Mouse (Mus musculus) embryo, embryonic 11.5 days (tissue): Measurements from ENCODE around the gene Auh.

Source experiments
- DNase-seq: peaks from one replicate; pipeline ENCODE4 v3.0.0-alpha.2; 2012; ENCODE audit warnings: low read depth, low spot score

The Auh gene

DNA sequence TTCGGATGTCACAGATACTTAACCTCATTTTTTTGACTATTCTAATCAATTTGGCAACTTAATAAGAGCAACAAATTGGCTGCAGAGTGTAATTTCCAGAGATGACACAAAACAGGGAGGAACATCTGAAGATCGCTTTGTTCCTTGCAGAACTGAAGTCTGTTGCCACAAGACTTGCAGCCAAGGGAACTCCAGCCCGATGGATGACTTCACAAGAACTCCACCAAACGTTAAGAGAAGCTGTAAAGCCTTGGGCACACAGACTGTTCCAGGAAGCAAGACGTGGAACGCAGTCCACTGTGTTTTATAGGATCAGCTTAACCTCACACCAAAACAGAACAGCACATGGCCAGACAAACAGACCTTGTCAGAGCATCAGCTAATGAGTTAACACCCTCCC, 123.9 kb downstream of the Auh start:
- no peak for DNase-seq

DNA sequence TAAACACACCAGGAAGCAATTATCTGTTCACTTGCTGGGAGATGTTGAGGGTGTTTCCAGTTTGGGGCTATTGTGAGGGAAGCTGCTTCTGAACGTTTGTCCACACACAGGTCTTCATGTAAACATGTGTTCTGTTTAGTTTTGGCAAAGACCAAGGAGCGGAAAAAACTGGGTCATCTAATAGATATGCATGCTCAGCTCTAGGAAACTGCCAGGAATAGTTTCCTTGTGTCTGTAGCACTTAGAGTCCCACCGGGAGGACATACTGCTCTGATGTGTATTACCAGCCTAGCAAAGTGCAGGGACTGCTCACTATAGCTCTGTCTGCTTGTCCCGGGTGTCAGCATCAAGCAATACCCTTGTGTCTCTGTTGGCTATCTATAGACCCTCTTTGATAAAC, 127.0 kb downstream of the Auh start:
- DNase-seq = no peak

DNA sequence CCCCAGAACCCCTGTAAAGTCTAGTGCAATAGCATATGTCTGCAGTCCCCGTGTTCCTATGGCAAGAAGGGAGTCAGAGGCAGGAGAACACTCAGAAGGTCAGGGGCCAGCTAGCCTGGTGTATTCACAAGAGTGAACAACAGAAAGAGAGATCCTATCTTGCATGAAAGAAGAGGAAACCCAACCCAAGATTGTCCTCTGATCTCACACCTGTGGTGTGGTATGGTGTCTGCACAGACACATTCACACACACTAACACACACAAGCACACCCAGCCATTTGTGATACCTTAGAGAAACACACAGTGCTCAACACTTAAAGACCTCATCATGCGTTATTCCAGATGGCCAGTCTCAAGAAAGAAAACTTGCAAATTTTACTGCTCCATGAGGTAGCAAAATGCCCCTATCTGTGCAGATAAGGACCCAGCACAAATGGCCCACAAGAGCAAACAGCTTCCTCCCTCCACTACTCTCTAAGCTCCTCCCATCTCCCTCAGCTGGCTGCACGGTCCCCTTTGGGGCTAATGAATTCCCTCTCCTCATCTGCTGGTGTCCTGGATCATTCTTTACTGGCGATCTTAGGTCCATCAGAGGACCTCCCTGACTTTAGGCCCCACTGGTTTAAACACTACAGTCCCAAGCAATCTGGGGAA, 128.7 kb downstream of the Auh start:
- no peak for DNase-seq

DNA sequence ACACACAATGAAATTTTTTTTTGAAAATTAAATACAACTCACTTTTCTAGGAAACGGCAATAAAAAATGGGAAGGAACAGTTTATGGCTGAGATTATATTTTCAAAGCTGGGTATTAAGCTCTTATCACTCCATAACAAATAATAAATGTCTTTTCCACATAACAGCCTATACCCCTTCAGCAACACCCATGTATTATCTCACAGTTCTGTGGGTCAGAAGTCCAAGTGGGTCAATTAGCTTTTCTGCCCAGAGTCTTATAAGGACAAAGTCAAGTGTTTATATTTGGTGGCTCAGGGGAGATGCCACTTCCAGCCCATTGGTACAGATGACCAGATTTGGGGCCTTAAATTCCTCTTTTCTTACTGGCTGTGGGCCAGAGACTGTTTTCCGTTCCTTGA, 129.4 kb downstream of the Auh start:
- DNase-seq = no peak

DNA sequence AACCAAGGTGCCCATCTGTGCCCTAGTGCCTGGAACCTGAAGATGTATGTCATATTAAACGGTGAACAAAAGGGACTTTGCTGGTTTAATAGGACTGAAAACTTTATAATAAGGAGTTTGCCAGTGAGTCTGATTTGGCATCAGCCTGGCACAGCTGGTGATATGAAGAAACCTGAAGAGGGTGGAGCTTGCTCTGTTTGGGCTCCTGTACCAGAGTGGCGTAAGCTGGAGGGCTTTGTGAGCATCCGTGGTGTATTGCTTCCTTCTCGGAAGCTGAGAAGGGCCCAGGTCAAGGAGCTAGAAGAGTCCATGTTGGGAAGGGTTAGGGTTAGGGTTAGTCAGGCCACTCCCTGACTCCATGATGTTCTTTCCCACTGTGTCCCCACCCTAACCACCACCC, 135.2 kb downstream of the Auh start:
- DNase-seq = no peak

DNA sequence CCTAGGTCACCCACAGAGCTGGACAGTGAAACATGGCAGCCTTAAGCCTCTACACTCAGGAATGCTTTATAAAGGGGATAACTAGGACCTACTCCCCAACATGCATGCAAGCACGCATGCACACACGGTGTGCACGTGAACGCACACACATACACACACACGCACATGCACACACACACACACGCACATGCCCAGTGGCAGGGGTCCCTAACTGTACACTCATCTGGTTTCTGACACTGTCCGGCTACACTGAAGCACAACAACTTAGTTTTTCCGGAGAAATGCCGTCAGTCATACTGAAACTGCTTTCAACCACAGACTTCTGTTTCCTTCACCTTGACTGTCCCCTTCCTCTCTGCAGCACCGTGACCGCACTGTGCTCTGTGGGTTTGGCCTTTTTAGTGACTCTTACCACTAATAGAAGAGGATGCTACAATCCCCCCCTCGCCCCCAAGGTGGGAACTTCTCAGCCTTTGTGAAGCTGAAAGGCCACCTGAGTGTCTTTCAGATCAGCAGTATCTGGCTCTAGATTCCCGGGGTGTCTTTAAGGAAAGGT, 136.0 kb downstream of the Auh start:
- no peak for DNase-seq

DNA sequence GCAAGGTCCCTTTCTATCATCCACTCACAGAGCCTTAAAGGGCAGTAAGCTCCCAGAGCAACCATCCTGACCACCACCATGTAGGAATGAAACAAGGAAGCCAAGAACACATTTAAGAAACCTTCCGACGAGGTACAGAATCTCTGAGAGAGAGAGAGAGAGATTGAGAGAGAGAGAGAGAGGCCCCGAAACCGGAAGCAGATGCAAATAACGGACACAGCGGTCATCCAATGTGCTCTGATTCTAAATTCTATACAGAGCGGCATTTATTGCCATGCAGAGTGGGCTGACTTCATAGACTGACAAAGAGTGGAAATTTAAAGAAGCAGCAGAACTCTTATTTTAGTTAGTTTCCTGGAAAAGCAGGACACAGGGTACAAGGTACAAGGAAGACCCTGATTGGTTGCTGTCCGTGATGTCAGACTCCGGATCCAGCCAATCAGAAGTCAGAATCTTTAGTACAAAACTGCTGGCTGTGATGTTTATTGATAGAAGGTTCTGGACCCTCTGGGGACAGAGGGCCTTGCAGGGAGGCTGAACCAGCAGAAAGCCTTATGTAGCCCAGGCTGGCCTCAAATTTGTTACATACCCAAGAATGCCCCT, 137.1 kb downstream of the Auh start:
- DNase-seq = no peak

DNA sequence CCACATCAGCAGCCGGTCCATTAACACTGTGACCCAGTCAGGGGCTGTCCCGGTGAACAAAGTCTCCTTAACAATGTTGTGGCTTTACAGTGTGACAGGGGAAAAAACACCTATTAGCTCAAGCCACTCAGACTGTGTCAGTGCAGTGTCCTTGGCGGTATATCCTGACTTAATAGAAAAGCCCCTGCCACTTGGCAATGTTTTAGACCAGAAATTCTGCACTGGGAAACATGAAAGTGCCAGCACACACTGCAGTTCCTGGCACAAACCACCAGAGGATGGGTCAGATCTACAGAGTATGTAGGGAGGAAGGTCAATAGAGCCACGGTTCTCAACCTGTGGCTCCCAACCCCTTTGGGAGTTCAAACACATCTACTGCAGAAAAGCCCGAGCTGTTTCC, 138.6 kb downstream of the Auh start:
- no peak for DNase-seq
